Mouse (Mus musculus) G1E-ER4 (cell line): Measurements from ENCODE around the gene Dhh. TPM values are rescaled to one million over a fixed set of nuclear protein-coding genes. Genes with fewer than 3 reads are reported as not detected.

Experiments used
- GATA1 ChIP-seq: IDR thresholded peaks from one replicate; pipeline ENCODE4 v1.8.0; 2012; ENCODE audit warnings: low read length, inconsistent platforms
- polyA plus RNA-seq: library from polyadenylated mRNA; stranded (reverse); fragments of >175 nt; gene quantifications from 2 replicates; pipeline ENCODE4 v1.2.3, GENCODE M21; 2012

Gene Dhh
- polyA plus RNA-seq, 1 experiment: not detected

GRCm38 (mm10) chr15:98921510-98921909 lies 23.2 kb upstream of the Dhh start:
- TF ChIP-seq GATA1: no peak

- no peak for TF ChIP-seq GATA1
Observed at GRCm38 (mm10) chr15:98917538-98918498, 19.5 kb upstream of the Dhh start, which contains the start of gene Lmbr1l. Gene Lmbr1l (minus strand): TSS chr15:98918231.

GRCm38 (mm10) chr15:98917091-98917490 lies 18.8 kb upstream of the Dhh start:
- no peak for TF ChIP-seq GATA1

GRCm38 (mm10) chr15:98916016-98916415 lies 17.7 kb upstream of the Dhh start:
- TF ChIP-seq GATA1: no peak

DNA sequence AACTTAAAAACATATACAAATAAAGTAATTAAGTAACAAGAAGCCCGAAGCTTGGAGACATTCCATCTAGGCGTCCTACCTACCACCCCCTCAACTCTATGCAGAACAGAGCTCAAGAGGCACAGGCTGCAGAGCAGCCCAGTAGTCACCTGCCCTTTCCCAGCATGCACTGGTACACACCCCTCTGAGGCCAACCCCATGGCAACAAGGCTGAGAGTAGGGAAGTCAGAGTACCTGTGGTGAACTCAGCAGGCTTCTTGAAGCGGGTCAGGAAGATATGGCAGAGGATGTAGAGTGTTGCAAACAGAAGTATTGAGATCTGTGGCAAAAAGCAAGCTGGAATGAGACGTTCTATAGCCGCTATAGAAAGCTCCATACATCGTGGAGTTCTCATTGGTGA lies 16.6 kb upstream of the Dhh start:
- TF ChIP-seq GATA1: no peak

DNA sequence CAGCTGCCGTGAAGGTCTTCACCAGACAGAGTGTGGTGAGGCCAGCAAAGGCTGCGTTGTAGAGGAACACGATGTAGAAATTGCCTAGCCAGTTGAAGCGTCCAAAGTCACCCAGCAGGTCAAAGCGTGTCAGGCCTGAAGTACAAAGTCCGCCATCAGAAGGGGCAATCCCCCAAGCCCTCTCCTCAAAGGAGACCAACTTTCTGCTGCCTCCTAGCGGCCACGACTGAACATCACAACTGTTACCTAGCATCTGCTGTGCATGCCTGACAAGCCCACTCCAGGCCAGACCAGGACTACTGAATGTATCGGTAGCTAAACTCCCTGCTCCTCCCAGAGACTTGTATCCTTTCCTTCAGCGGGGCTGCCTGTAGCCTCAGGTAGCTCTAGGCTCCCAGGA lies 6.4 kb upstream of the Dhh start:
- no peak for TF ChIP-seq GATA1

GRCm38 (mm10) chr15:98902600-98902999 lies 4.3 kb upstream of the Dhh start:
- TF ChIP-seq GATA1: no peak

DNA sequence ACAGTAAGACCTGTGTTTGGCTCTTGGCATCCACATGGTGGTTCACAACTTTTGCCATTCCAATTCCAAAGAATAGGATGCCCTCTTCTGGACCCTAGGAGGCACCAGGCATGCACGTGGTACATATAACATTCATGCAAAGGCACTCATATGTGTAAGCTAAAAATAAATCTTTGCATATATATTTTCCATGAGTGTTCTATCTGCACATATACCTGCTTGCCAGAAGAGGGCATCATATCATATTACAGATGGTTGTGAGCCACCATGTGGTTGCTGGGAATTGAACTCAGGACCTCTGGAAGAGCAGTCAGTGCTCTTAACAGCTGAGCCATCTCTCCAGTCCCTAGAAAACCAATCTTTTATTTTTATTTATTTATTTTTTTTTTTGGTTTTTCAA lies 3.2 kb upstream of the Dhh start:
- no peak for TF ChIP-seq GATA1

DNA sequence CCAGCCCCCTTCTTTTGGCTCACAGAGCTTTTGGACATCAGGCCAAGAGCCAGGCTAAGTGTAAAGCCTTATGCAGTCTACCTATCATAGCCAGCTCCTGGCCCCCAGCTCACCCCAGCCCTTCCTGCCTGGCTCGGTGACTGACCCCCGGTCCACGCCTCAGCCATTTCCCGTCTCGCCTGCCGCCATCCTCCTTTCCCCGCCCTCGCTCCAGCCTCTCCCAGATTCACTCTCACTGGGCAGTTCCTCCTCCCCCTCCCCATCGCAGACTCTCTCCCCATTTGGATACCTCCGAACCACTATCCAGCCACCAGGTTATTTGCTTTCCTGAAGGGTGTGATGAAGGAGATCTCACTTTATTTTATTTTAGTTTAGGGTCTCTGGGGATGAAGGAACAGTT lies 845 bp downstream of the Dhh start:
- TF ChIP-seq GATA1: no peak

- no peak for TF ChIP-seq GATA1
Observed at GRCm38 (mm10) chr15:98895635-98896589, 2.4 kb downstream of the Dhh start.

- TF ChIP-seq GATA1: no peak
Observed at GRCm38 (mm10) chr15:98894746-98895634, 3.4 kb downstream of the Dhh start.

DNA sequence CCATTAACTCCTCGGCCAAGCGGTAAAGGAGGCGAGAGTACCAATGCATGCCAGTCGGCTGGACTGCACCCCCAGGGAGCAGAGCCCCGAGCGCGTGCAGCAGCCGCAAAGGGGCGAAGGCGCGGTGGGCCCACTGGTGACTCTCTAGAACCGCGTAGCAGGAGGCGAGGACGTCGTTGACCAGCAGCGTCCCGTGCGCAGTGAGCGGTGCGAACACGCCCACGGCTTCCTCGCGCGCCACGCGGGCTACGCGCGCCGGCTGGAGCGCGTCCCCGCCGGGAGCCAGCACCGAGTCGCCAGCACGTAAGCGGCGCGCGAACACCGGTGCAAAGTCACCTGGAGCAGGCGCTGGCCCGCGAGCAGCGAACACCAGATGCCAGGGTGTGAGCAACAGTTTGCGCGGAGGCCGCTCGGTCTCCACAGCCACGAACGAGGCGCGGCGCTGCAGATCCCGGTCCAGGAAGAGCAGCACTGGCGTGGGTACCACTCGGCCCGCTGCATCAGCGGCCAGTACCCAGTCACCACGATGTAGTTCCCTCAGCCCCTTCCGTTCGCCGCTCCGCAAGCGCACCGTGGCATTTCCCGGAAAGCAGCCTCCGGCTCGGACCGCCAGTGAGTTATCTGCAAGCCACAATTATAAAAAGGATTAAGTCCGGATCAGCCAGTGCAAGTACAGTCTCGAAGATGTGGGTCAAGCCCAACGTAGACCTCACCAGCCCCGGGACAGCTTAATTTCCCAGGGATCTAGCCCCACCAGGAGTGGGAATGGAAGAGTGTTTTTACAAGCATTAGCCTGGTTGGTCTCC lies 4.2 kb downstream of the Dhh start, which contains the start of gene Rhebl1:
Gene Rhebl1 (minus strand): TSS at position 601 of the 806 bp plus-strand sequence.
- no peak for TF ChIP-seq GATA1

GRCm38 (mm10) chr15:98893036-98893435 lies 5.3 kb downstream of the Dhh start:
- no peak for TF ChIP-seq GATA1

DNA sequence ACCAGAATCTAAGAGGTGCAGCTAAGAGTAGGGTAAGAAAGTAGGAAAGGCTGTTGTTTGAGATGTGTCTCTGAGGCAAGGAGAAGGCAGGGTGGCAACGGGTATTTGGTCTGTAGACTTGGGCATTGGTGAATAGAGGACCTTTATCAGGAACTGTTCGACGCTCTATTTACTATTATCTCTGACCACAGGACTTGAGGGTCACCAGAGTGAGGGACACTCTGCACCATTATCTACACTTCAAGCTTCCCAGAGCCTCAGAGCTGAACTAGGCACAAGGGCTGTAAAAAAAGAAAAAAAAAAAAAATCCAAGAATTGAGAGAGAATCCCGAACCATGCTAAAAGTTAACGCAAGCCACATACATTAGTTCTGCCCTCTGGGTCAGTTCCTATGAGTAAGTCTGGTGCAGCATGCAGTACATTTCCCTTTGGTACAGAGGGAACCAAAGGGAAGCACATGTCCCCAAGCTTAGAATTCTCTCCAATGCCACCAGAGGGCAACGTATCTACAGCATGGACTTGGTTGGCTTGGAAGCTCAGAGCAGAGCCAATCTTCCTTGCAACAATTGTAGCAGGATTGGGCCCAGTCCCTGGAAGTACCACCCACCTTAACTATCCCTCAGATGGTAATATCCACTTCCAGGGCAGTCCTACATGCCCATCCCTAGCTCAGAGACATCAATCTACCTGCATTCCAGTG lies 6.3 kb downstream of the Dhh start:
- no peak for TF ChIP-seq GATA1
